Mouse (Mus musculus) liver, embryonic 14.5 days (tissue): ENCODE data around the gene Gpd2.

ENCODE experiments used
- CTCF ChIP-seq: IDR thresholded peaks from 2 replicates; pipeline ENCODE4 v1.5.1; 2016; ENCODE audit warnings: antibody characterized with exemption, low read depth, control low read depth
- EP300 ChIP-seq: IDR thresholded peaks from 2 replicates; pipeline ENCODE4 v1.6.1; 2016; ENCODE audit warnings: antibody characterized with exemption, low read depth

- TF ChIP-seq CTCF: no peak
- no peak for TF ChIP-seq EP300
Measured at GRCm38 (mm10) chr2:57255836-57256235, 18.4 kb downstream of the Gpd2 start.
